Mouse (Mus musculus): ENCODE results near the gene Rbks. TPM values are rescaled to one million over a fixed set of nuclear protein-coding genes. Genes with fewer than 3 reads are reported as not detected.
A peak's percentile ranks its signal among the peaks of the same experiment; 100 is the strongest.

Rbks gene
- polyA plus RNA-seq, 1 experiment: 8.1 TPM

GRCm38 (mm10) chr5:31724519-31724918 lies 27.1 kb upstream of the Rbks start:
- no peaks in the 10 kb centered on the region for H3K36me3 ChIP-seq (ENCODE audit: control insufficient read depth, insufficient read depth, low read length)
- DNase-seq: no peak
- 82% methylated on average over 6 of the region's 6 CpGs for WGBS
- no peak for TF ChIP-seq POLR2A (IDR thresholded peaks at IDR 0.05; ENCODE audit: control insufficient read depth, extremely low read depth, insufficient read depth, low read length, poor library complexity)
- TF ChIP-seq CTCF (IDR thresholded peaks at IDR 0.05; ENCODE audit: borderline replicate concordance, control insufficient read depth, extremely low read depth, insufficient read depth, low read length, poor library complexity): no peak
- H3K4me3 ChIP-seq (ENCODE audit: control insufficient read depth, insufficient read depth, low read length): no peak overlapping the region
- no peak overlapping the region for H3K27ac ChIP-seq (ENCODE audit: control insufficient read depth, insufficient read depth, low read length)
- no peaks in the 10 kb centered on the region for H3K27me3 ChIP-seq (ENCODE audit: control insufficient read depth, insufficient read depth, low read length)
- no peaks in the 10 kb centered on the region; the same call in 1 of the 2 replicates for H3K4me1 ChIP-seq (replicated peaks; ENCODE audit: control insufficient read depth, insufficient read depth, low read length)

GRCm38 (mm10) chr5:31715486-31716150 lies 18.2 kb upstream of the Rbks start:
- H3K27ac ChIP-seq (ENCODE audit: control insufficient read depth, insufficient read depth, low read length): no peak overlapping the region
- 92% methylated on average over 4 of the region's 4 CpGs for WGBS
- no peaks in the 10 kb centered on the region for H3K36me3 ChIP-seq (ENCODE audit: control insufficient read depth, insufficient read depth, low read length)
- H3K4me1 ChIP-seq (replicated peaks; ENCODE audit: control insufficient read depth, insufficient read depth, low read length): peaks cover 5% of the 10 kb centered on the region
- H3K4me3 ChIP-seq (ENCODE audit: control insufficient read depth, insufficient read depth, low read length): no peak overlapping the region
- DNase-seq: no peak
- TF ChIP-seq CTCF (IDR thresholded peaks at IDR 0.05; ENCODE audit: borderline replicate concordance, control insufficient read depth, extremely low read depth, insufficient read depth, low read length, poor library complexity): no peak
- no peak for TF ChIP-seq POLR2A (IDR thresholded peaks at IDR 0.05; ENCODE audit: control insufficient read depth, extremely low read depth, insufficient read depth, low read length, poor library complexity)
- no peaks in the 10 kb centered on the region for H3K27me3 ChIP-seq (ENCODE audit: control insufficient read depth, insufficient read depth, low read length)

- no peak overlapping the region for H3K4me3 ChIP-seq (ENCODE audit: control insufficient read depth, insufficient read depth, low read length)
- H3K27ac ChIP-seq (ENCODE audit: control insufficient read depth, insufficient read depth, low read length): no peak overlapping the region
- 61% methylated on average over 5 of the region's 5 CpGs for WGBS
- H3K36me3 ChIP-seq (ENCODE audit: control insufficient read depth, insufficient read depth, low read length): no peaks in the 10 kb centered on the region
- no peaks in the 10 kb centered on the region for H3K27me3 ChIP-seq (ENCODE audit: control insufficient read depth, insufficient read depth, low read length)
- peaks cover 5% of the 10 kb centered on the region for H3K4me1 ChIP-seq (replicated peaks; ENCODE audit: control insufficient read depth, insufficient read depth, low read length)
- no peak for TF ChIP-seq POLR2A (IDR thresholded peaks at IDR 0.05; ENCODE audit: control insufficient read depth, extremely low read depth, insufficient read depth, low read length, poor library complexity)
- no peak for TF ChIP-seq CTCF (IDR thresholded peaks at IDR 0.05; ENCODE audit: borderline replicate concordance, control insufficient read depth, extremely low read depth, insufficient read depth, low read length, poor library complexity)
- no peak for DNase-seq
These were observed 16.4 kb upstream of the Rbks start for GRCm38 (mm10) chr5:31713841-31714264.

DNA sequence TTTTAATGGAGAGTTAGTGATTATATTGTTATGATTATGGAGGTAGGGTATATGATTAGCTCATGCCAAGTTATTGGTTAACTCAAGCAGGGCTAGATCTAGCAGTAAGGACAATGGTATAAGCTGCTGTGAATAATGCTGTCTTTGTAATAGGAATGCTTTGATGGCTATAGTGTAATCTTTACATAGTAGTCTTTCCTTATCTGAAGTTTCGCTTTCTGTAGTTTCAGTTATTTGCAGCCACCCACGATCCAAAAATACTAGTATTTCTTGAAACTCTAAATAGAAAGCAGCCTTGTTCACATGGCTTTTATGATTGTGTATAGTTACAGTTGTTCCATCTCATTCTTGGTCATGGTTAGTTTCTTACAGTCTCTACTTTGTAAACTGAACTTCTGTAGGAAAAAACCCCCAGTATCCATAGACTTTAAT lies 15.9 kb upstream of the Rbks start:
- peaks cover 5% of the 10 kb centered on the region for H3K4me1 ChIP-seq (replicated peaks; ENCODE audit: control insufficient read depth, insufficient read depth, low read length)
- TF ChIP-seq CTCF (IDR thresholded peaks at IDR 0.05; ENCODE audit: borderline replicate concordance, control insufficient read depth, extremely low read depth, insufficient read depth, low read length, poor library complexity) (no peak), POLR2A (IDR thresholded peaks at IDR 0.05; ENCODE audit: control insufficient read depth, extremely low read depth, insufficient read depth, low read length, poor library complexity) (no peak)
- no peak overlapping the region for H3K27ac ChIP-seq (ENCODE audit: control insufficient read depth, insufficient read depth, low read length)
- H3K27me3 ChIP-seq (ENCODE audit: control insufficient read depth, insufficient read depth, low read length): no peaks in the 10 kb centered on the region
- no peak overlapping the region for H3K4me3 ChIP-seq (ENCODE audit: control insufficient read depth, insufficient read depth, low read length)
- no peak for DNase-seq
- H3K36me3 ChIP-seq (ENCODE audit: control insufficient read depth, insufficient read depth, low read length): no peaks in the 10 kb centered on the region
- WGBS: 61% methylated on average over 2 of the region's 2 CpGs

DNA sequence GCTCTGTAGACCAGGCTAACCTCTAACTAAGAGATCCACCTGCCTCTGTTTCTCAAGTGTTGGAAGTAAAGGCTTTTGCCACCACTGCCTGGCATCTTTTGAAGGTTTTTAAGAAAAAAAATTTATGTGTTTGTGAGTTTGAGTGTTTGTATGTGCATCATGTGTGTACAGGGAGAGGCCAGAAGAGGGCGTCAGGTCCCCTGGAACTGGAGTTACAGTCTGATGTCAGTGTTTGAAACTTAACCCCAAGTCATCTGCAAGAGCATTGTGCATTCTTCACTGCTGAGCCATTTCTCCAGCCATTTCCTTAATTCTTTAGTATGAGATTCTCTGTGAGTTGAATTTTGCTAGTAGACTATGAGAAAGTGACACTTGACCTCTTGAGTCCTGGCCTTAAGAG lies 12.0 kb upstream of the Rbks start:
- WGBS: 94% methylated on average over 1 of the region's 1 CpGs
- Histone ChIP-seq H3K27ac (ENCODE audit: control insufficient read depth, insufficient read depth, low read length) (no peak overlapping the region), H3K27me3 (ENCODE audit: control insufficient read depth, insufficient read depth, low read length) (no peaks in the 10 kb centered on the region), H3K4me1 (replicated peaks; ENCODE audit: control insufficient read depth, insufficient read depth, low read length) (peaks cover 5% of the 10 kb centered on the region), H3K36me3 (ENCODE audit: control insufficient read depth, insufficient read depth, low read length) (no peaks in the 10 kb centered on the region), H3K4me3 (ENCODE audit: control insufficient read depth, insufficient read depth, low read length) (no peak overlapping the region)
- DNase-seq: peak; percentile 16
- no peak for TF ChIP-seq POLR2A (IDR thresholded peaks at IDR 0.05; ENCODE audit: control insufficient read depth, extremely low read depth, insufficient read depth, low read length, poor library complexity)
- TF ChIP-seq CTCF (IDR thresholded peaks at IDR 0.05; ENCODE audit: borderline replicate concordance, control insufficient read depth, extremely low read depth, insufficient read depth, low read length, poor library complexity): no peak

DNA sequence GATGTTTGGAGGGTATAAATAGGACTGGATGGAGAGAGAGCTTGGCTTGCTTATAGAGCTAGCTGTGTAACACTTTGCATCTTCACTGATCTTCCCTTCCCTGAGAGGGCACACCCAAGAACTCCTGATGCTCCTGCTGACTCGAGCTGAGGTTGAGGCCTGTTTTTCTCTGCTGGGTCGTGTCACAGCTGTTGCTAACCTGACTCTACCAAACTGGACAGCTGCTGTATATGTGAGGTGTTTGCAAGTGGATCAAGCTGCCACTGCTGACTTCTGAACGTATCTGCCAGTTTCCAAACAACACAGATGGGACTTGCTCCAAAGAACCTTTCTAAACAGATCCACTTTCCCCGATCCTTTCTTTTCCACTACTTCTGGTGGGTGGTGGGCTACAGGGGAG lies 9.4 kb upstream of the Rbks start:
- 93% methylated on average over 4 of the region's 4 CpGs for WGBS
- DNase-seq: no peak
- TF ChIP-seq POLR2A (IDR thresholded peaks at IDR 0.05; ENCODE audit: control insufficient read depth, extremely low read depth, insufficient read depth, low read length, poor library complexity) (no peak), CTCF (IDR thresholded peaks at IDR 0.05; ENCODE audit: borderline replicate concordance, control insufficient read depth, extremely low read depth, insufficient read depth, low read length, poor library complexity) (no peak)
- no peaks in the 10 kb centered on the region for H3K27me3 ChIP-seq (ENCODE audit: control insufficient read depth, insufficient read depth, low read length)
- no peaks in the 10 kb centered on the region for H3K36me3 ChIP-seq (ENCODE audit: control insufficient read depth, insufficient read depth, low read length)
- no peak overlapping the region for H3K4me3 ChIP-seq (ENCODE audit: control insufficient read depth, insufficient read depth, low read length)
- H3K4me1 ChIP-seq (replicated peaks; ENCODE audit: control insufficient read depth, insufficient read depth, low read length): no peaks in the 10 kb centered on the region
- no peak overlapping the region for H3K27ac ChIP-seq (ENCODE audit: control insufficient read depth, insufficient read depth, low read length)

Data from thymus, adult 2 months (tissue).